Mouse (Mus musculus) ES-Bruce4 (cell line): Measurements from ENCODE around the gene E130114P18Rik.

ENCODE experiments used
- CTCF ChIP-seq: IDR thresholded peaks from one replicate; pipeline ENCODE4 v1.8.1; 2011; ENCODE audit warnings: low read depth, low read length
- EP300 ChIP-seq: IDR thresholded peaks from 2 replicates; pipeline ENCODE4 v1.6.1; 2011; ENCODE audit warnings: low read depth, low read length; ENCODE audit not compliant: insufficient read depth
- POLR2A ChIP-seq: IDR thresholded peaks from one replicate; pipeline ENCODE4 v1.8.1; 2011; ENCODE audit warnings: low read length; ENCODE audit not compliant: insufficient read depth

DNA sequence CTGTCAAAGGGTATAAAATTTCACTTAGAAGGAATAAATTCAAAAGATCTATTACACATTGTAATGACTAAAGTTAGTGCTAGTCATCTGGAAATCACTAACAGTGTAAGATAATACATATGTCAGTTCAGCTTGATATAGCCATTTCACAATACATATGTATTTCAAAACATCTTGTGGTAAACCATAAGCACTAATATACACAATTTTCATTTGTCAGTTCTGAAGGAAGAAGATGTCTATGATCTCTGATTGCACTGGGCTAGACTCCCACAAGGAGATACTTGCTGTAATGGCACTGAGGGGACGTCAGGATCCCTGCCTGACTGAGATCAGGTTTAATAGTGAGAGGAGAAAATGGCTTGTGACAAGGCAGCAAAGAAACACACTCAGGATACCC lies 44.5 kb downstream of the E130114P18Rik start:
- no peak for TF ChIP-seq POLR2A
- no peak for TF ChIP-seq EP300
- no peak for TF ChIP-seq CTCF
